Mouse (Mus musculus) kidney, adult 2 months (tissue): ENCODE measurements around the gene Gm44596.

Experiments used
- CTCF ChIP-seq: fragments of 200-500 bp; conservative IDR thresholded peaks from 2 replicates; pipeline ENCODE4 v1.5.1; 2011; ENCODE audit warnings: low read depth, mild to moderate bottlenecking, control low read depth, low read length, moderate library complexity, mixed read lengths; ENCODE audit not compliant: insufficient read depth, insufficient read length
- POLR2A ChIP-seq: fragments of 200-500 bp; IDR thresholded peaks from one replicate; pipeline ENCODE4 v1.6.1; 2011; ENCODE audit warnings: low read depth, low read length, control low read depth

DNA sequence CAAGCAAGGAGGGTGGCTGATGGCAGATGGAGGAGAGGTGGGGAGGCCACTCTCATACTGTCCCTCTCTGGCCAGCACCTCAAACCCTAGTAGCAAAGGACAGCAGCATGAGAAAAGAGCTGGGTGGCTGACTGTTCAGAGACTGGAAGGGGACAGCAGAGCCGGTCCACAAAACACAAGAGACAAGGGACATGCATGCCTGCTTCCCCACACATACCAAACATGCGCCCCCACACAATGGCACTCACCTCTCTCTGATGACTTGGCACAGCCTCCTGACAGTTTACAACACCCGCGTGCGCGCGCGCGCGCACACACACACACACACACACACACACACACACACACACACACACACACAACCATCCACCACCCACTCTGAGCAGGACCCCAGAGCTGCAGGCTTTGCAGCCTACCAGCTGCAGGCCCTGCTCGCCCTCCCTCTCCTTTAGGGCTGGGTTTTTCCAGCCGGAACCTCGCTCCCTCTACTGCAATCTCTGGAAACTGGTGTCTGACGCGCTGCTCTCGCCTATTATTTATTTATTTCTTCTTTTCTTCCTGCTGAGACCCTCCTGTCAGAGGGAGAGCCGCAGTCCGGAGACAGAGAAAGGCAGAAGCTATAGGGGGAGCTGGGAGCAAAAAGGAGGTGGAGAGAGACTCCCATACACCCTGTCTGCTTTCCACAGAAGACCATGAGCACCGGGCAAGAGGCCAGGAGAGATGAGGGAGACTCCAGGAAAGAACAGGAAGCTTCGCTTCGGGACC, 24.3 kb downstream of the Gm44596 start:
- TF ChIP-seq CTCF (no peak), POLR2A (no peak)
